Mouse (Mus musculus) liver, adult 2 months (tissue): ENCODE measurements around the gene Tekt2.

ENCODE experiments used
- CTCF ChIP-seq: fragments of 200-500 bp; IDR thresholded peaks from 2 replicates; pipeline ENCODE4 v1.5.1; 2011; ENCODE audit warnings: low read depth, low read length, control low read depth
- POLR2A ChIP-seq: fragments of 200-500 bp; IDR thresholded peaks from 2 replicates; pipeline ENCODE4 v1.6.1; 2011; ENCODE audit warnings: low read length, control low read depth; ENCODE audit not compliant: insufficient read depth; ENCODE audit errors: extremely low read depth

DNA sequence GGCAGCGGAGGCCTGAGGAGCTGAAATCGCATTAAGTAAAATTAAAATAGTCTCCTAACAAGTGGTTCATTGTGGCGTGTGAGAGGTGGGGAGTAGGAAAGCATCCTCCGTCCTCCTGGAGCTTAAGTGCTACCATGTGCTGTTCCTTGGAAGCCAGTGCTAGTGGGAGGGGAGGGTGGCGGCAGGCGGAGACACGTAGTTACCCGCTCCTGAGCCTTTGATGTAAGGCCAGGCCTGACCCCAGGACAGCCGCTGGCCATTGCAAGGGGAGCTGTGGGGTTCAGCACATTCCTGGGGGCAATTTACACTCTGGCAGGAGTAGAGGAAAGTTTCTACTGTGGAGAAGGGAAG lies 46.9 kb downstream of the Tekt2 start:
- no peak for TF ChIP-seq CTCF
- TF ChIP-seq POLR2A = no peak
